Comparison of ENCODE assay signal across 8 mouse cellular contexts in the genomic region with DNA sequence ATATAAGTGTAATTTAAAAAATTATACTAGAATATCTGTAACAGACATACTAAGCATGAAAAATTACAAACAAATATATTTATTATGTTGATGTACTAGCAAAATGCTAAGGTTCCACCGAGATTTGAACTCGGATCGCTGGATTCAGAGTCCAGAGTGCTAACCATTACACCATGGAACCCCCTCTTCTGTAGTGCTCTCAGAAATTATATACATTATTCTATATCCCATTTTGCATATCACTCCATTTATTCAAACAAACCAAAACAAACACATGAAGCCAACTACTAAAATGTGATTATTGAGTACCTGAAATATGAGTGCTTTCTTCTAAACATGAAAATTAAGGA. TPM values are rescaled to one million over a fixed set of nuclear protein-coding genes. Genes with fewer than 3 reads are reported as not detected.
DNase-seq lines count a peak whose midpoint lies in the region; ATAC-seq and TF ChIP-seq lines count a peak whose summit lies in the region.

No protein-coding gene starts in this region.

- no peaks in the 10 kb centered on the region for H3K27me3 ChIP-seq in heart, postnatal 0 days (ENCODE audit: control insufficient read depth, insufficient read depth, low read length)
- peaks cover 4% of the 10 kb centered on the region; the same call in 1 of the 2 replicates for H3K27me3 ChIP-seq in lung, embryonic 15.5 days

- H3K4me1 ChIP-seq in heart, postnatal 0 days (ENCODE audit: control insufficient read depth, insufficient read depth), result peaks cover 25% of the 10 kb centered on the region
- H3K4me1 ChIP-seq in lung, embryonic 15.5 days, result peaks cover 37% of the 10 kb centered on the region

- no peak overlapping the region for H3K27ac ChIP-seq in heart, postnatal 0 days (ENCODE audit: low read depth)
- no peak overlapping the region for H3K27ac ChIP-seq in lung, embryonic 15.5 days

- no peaks in the 10 kb centered on the region for H3K9me3 ChIP-seq in heart, postnatal 0 days (replicated peaks; ENCODE audit: control insufficient read depth, low read length)
- no peaks in the 10 kb centered on the region for H3K9me3 ChIP-seq in lung, embryonic 15.5 days

- no peak overlapping the region for H3K9ac ChIP-seq in heart, postnatal 0 days (replicated peaks; ENCODE audit: low read depth, low read length)
- H3K9ac ChIP-seq in lung, embryonic 15.5 days, result no peak overlapping the region

- H3K4me2 ChIP-seq in heart, postnatal 0 days (ENCODE audit: low read depth, low read length), result peak overlapping the region; percentile 90; the same call in 1 of the 2 replicates
- peak overlapping the region; percentile 94 for H3K4me2 ChIP-seq in lung, embryonic 15.5 days

- DNase-seq in A20 (ENCODE audit: low read depth, low spot score), result peak; percentile 89
- peak; percentile 91 for DNase-seq in MN1 (ENCODE audit: low spot score)
- DNase-seq in embryo, embryonic 10.5 days (ENCODE audit: low spot score), result peak; percentile 93
- peak; percentile 79 for DNase-seq in heart, postnatal 0 days (ENCODE audit: low spot score)
- DNase-seq in kidney, postnatal 25 days, result peak; percentile 62 to 81
- DNase-seq in retina, postnatal 1 day, result peak; percentile 90
- no peak for DNase-seq in ovary, adult 18-20 months (ENCODE audit: low spot score)

- no peaks in the 10 kb centered on the region for H3K36me3 ChIP-seq in heart, postnatal 0 days (replicated peaks; ENCODE audit: control insufficient read depth, insufficient read depth, low read length)
- no peaks in the 10 kb centered on the region for H3K36me3 ChIP-seq in lung, embryonic 15.5 days

- peak overlapping the region; percentile 68; the same call in 1 of the 2 replicates for H3K4me3 ChIP-seq in heart, postnatal 0 days (ENCODE audit: low read depth, low read length)
- H3K4me3 ChIP-seq in lung, embryonic 15.5 days, result peak overlapping the region; percentile 80

- no peak for TF ChIP-seq CTCF in heart, postnatal 0 days (IDR thresholded peaks at IDR 0.05; ENCODE audit: low read depth)

- ATAC-seq in heart, postnatal 0 days (ENCODE audit: insufficient read depth, low read depth), result peak; percentile 25
- ATAC-seq in lung, embryonic 15.5 days (ENCODE audit: borderline replicate concordance, extremely low read depth, low FRiP score, low TSS enrichment), result no peak; the same call in 1 of the 2 replicates

- 0% methylated on average over 3 of the region's 3 CpGs for WGBS in heart, postnatal 0 days
- WGBS in lung, embryonic 15.5 days, result under 1% methylated on average over 3 of the region's 3 CpGs

- no peak for TF ChIP-seq EP300 in heart, postnatal 0 days (IDR thresholded peaks at IDR 0.05; ENCODE audit: low read depth)

RNA-seq across cellular contexts. Expression of gene Aloxe3, which starts 1.2 kb away (rescaled TPM):
- total RNA-seq in heart, postnatal 0 days (2014; rRNA removed; ENCODE audit: low replicate concordance), result 0.58 TPM in 1 of 2 replicates, not detected in the other
- 0.08 TPM in 1 of 2 replicates, not detected in the other for polyA plus RNA-seq in heart, postnatal 0 days (2015; fragmentation: Nextera tagmentation; extraction: Ambion mirVana)
- 0.16 and 0.53 TPM in 2 replicates for polyA plus RNA-seq in lung, embryonic 15.5 days (2015; fragmentation: Nextera tagmentation; extraction: Ambion mirVana)

RNA-seq across cellular contexts. Expression of gene 9130213A22Rik, which starts 2.1 kb away (rescaled TPM):
- 0.66 TPM in 1 of 2 replicates, not detected in the other for total RNA-seq in heart, postnatal 0 days (2014; rRNA removed; ENCODE audit: low replicate concordance)
- 0.30 and 0.49 TPM in 2 replicates for polyA plus RNA-seq in heart, postnatal 0 days (2015; fragmentation: Nextera tagmentation; extraction: Ambion mirVana)
- 0.36 and 0.57 TPM in 2 replicates for polyA plus RNA-seq in lung, embryonic 15.5 days (2015; fragmentation: Nextera tagmentation; extraction: Ambion mirVana)

RNA-seq across cellular contexts. Expression of gene Hes7, which starts 4.3 kb away (rescaled TPM):
- total RNA-seq in heart, postnatal 0 days (2014; rRNA removed; ENCODE audit: low replicate concordance), result not detected in 2 replicates
- polyA plus RNA-seq in heart, postnatal 0 days (2015; fragmentation: Nextera tagmentation; extraction: Ambion mirVana), result 0.26 and 0.29 TPM in 2 replicates
- 0.52 and 0.60 TPM in 2 replicates for polyA plus RNA-seq in lung, embryonic 15.5 days (2015; fragmentation: Nextera tagmentation; extraction: Ambion mirVana)

RNA-seq across cellular contexts. Expression of gene Per1, which starts 29.5 kb away (rescaled TPM):
- total RNA-seq in heart, postnatal 0 days (2014; rRNA removed; ENCODE audit: low replicate concordance), result 76.8 and 93.5 TPM in 2 replicates
- 8.1 and 9.7 TPM in 2 replicates for polyA plus RNA-seq in heart, postnatal 0 days (2015; fragmentation: Nextera tagmentation; extraction: Ambion mirVana)
- 21.7 and 24.0 TPM in 2 replicates for polyA plus RNA-seq in lung, embryonic 15.5 days (2015; fragmentation: Nextera tagmentation; extraction: Ambion mirVana)

RNA-seq across cellular contexts. Expression of gene Alox12b, which starts 32.3 kb away (rescaled TPM):
- not detected in 2 replicates for total RNA-seq in heart, postnatal 0 days (2014; rRNA removed; ENCODE audit: low replicate concordance)
- not detected in 2 replicates for polyA plus RNA-seq in heart, postnatal 0 days (2015; fragmentation: Nextera tagmentation; extraction: Ambion mirVana)
- polyA plus RNA-seq in lung, embryonic 15.5 days (2015; fragmentation: Nextera tagmentation; extraction: Ambion mirVana), result not detected in 2 replicates
